Comparison of ENCODE assay signal across 27 mouse cellular contexts in genomic region chr6:77424826-77425225, GRCm38 (mm10).
A peak's percentile ranks its signal among the peaks of the same experiment; 100 is the strongest.
DNase-seq lines count a peak whose midpoint lies in the region; ATAC-seq and TF ChIP-seq lines count a peak whose summit lies in the region.
"Had no signal": no experiment of that assay in that cellular context is flagged by ENCODE, and none has a peak within 500 bp of the region (broad histone marks: within the 10 kb centered on the region; RNA-seq: fewer than 3 reads in every experiment).

No protein-coding gene starts in this region.

- TF ChIP-seq CTCF in kidney, adult 2 months (conservative IDR thresholded peaks at IDR 0.05; ENCODE audit: insufficient read depth, insufficient read length, low read depth, low read length) = no peak

- no peaks in the 10 kb centered on the region for H3K4me1 ChIP-seq in kidney, adult 2 months (ENCODE audit: control insufficient read depth, insufficient read depth, low read length)
- no peaks in the 10 kb centered on the region for H3K4me1 ChIP-seq in kidney, embryonic 14.5 days (ENCODE audit: control insufficient read depth, insufficient read depth, low read length)
- H3K4me1 ChIP-seq: forebrain, embryonic 10.5 days; heart, embryonic 13.5 days; limb, embryonic 10.5 days; liver, embryonic 15.5 days; midbrain, embryonic 10.5 days had no signal

- no peaks in the 10 kb centered on the region for H3K36me3 ChIP-seq in kidney, adult 2 months (ENCODE audit: control insufficient read depth, insufficient read depth, low read length)
- no peaks in the 10 kb centered on the region for H3K36me3 ChIP-seq in kidney, embryonic 14.5 days (ENCODE audit: control insufficient read depth, insufficient read depth, low read length)
- H3K36me3 ChIP-seq: forebrain, embryonic 10.5 days; G1E; heart, embryonic 13.5 days; limb, embryonic 10.5 days; liver, embryonic 15.5 days; midbrain, embryonic 10.5 days had no signal

- H3K4me2 ChIP-seq in kidney, embryonic 14.5 days (replicated peaks; ENCODE audit: low read depth, low read length) = no peak overlapping the region
- H3K4me2 ChIP-seq: heart, embryonic 13.5 days; liver, embryonic 15.5 days had no signal

- no peak overlapping the region for H3K9ac ChIP-seq in kidney, embryonic 14.5 days (ENCODE audit: low read depth, low read length)
- H3K9ac ChIP-seq: forebrain, postnatal 0 days; heart, embryonic 13.5 days; liver, embryonic 15.5 days had no signal

- no peak overlapping the region for H3K27ac ChIP-seq in kidney, adult 2 months (ENCODE audit: insufficient read depth, low read depth, low read length)
- no peak overlapping the region for H3K27ac ChIP-seq in kidney, embryonic 14.5 days (ENCODE audit: low read depth, low read length)
- H3K27ac ChIP-seq: forebrain, embryonic 10.5 days; heart, adult 2 months; heart, embryonic 13.5 days; limb, embryonic 10.5 days; liver, embryonic 15.5 days; macrophage; midbrain, embryonic 10.5 days had no signal

- peak; percentile 46 for DNase-seq in kidney, adult 2 months
- DNase-seq in cerebellum, adult 9-10 months = peak; percentile 50
- DNase-seq in cerebellum, postnatal 36 days = peak; percentile 14 to 21
- DNase-seq in telencephalon, adult 2 months (ENCODE audit: low read depth, low spot score) = peak; percentile 35
- DNase-seq in right cerebral cortex, postnatal 36 days (ENCODE audit: low spot score in 2 of 2) = no peak
- DNase-seq in urinary bladder, postnatal 4 days (ENCODE audit: low spot score in 2 of 2) = no peak
- DNase-seq: adrenal gland, postnatal 10 days; B cell, adult 2 months; embryo, embryonic 11 days; forebrain, postnatal 0 days; gastrocnemius, postnatal 25 days; heart, adult 2 months; heart, postnatal 14 days; kidney, adult 18-20 months; kidney, postnatal 10 days; liver; spleen, adult 18-20 months; thymus, postnatal 14 days had no signal

- H3K9me3 ChIP-seq in kidney, embryonic 14.5 days (ENCODE audit: control insufficient read depth, low read length) = no peaks in the 10 kb centered on the region
- H3K9me3 ChIP-seq: forebrain, embryonic 10.5 days; heart, embryonic 13.5 days; limb, embryonic 10.5 days; liver, embryonic 15.5 days; midbrain, embryonic 10.5 days had no signal

- H3K27me3 ChIP-seq in kidney, adult 2 months (replicated peaks; ENCODE audit: control insufficient read depth, insufficient read depth, low read length) = no peaks in the 10 kb centered on the region
- H3K27me3 ChIP-seq in kidney, embryonic 14.5 days (ENCODE audit: control insufficient read depth, insufficient read depth, low read length) = no peaks in the 10 kb centered on the region
- H3K27me3 ChIP-seq: CH12.LX; heart, embryonic 13.5 days; liver, embryonic 15.5 days had no signal

- TF ChIP-seq POLR2A in kidney, adult 2 months (IDR thresholded peaks at IDR 0.05; ENCODE audit: low read depth, low read length) = no peak

- ATAC-seq in kidney, embryonic 14.5 days (ENCODE audit: low FRiP score, low TSS enrichment) = no peak
- ATAC-seq: forebrain, postnatal 0 days had no signal

- 65% methylated on average over 4 of the region's 4 CpGs for WGBS in kidney, adult 2 months
- 83% methylated on average over 4 of the region's 4 CpGs for WGBS in kidney, embryonic 14.5 days

- no peak overlapping the region for H3K4me3 ChIP-seq in kidney, adult 2 months (ENCODE audit: insufficient read depth, low read depth, low read length)
- H3K4me3 ChIP-seq in kidney, embryonic 14.5 days (ENCODE audit: low read length) = no peak overlapping the region
- H3K4me3 ChIP-seq: forebrain, embryonic 10.5 days; heart, adult 2 months; heart, embryonic 13.5 days; limb, embryonic 10.5 days; liver, embryonic 15.5 days; midbrain, embryonic 10.5 days had no signal

Comparison
In these comparisons a context has a peak if more than half of its experiments do, and no peak if none do; other contexts are left out.
1. DNase-seq: peak in kidney, adult 2 months (single experiment), cerebellum, adult 9-10 months (single experiment), cerebellum, postnatal 36 days (2 of 2) and telencephalon, adult 2 months (single experiment); none in right cerebral cortex, postnatal 36 days (0 of 2) and urinary bladder, postnatal 4 days (0 of 2).